Mouse (Mus musculus): Measurements from ENCODE around the gene Pcdh7.

The Pcdh7 gene

DNA sequence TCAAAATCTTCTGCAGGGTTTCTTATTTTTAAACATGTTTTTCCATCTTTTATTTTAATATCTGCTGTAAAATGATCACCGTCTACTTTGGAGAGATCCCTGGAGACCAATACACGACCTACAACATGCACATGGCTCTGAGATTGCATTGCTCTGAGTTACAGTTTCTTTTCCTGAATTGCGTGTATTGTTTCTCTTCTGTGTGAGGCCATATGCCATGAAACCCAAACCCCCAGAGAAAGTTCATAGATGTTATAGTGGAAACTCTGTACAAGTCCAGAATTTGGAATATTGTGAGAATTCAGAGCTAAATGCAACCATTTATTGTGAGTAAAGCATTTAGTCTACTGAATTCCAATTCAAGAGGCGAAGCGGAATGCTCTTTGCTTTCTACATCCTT is 203.4 kb downstream of the Pcdh7 start:
- no peak for DNase-seq (ENCODE audit: low spot score)

DNA sequence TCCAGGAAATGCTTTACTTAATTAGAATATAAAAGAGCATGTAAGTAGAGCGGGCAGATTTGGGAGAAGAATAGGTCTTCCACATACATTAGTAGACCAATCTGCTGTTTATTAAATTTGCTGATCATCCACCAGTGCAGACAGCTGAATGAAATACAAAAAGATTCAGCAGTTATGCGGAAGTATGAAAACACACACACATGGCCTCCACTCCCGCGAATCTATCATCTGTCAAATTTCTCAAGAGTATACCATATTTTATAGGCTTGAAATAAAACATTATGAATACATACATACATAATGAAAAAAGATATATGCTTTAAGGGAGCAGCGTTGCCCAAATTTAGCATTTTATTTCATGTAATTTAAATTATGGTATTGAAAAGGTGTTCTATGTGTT is 213.6 kb downstream of the Pcdh7 start:
- DNase-seq (ENCODE audit: low spot score): no peak

DNA sequence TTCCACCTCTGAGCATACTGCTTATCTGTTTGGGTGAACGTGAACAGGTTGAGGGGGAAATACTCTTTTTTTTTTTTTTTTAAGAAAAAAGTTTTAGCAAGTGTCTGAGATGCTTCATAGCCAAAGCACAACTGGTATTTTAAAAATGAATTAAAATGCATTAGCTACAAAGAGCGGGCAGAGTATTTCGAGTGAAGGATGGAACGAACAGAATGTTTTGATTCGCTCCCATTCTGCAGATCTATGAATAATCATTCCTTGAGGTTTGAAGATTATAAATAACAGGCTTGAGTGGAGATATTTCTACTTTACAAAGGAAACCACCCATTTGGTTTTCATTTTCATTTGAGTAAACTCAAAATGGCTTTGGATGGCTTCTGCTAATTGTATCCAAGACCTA is 214.0 kb downstream of the Pcdh7 start:
- DNase-seq (ENCODE audit: low spot score): no peak

- DNase-seq (ENCODE audit: low spot score): no peak
Observed at GRCm38 (mm10) chr5:57934666-57935065, 216.9 kb downstream of the Pcdh7 start.

- DNase-seq (ENCODE audit: low spot score): no peak
Observed at GRCm38 (mm10) chr5:57940457-57940856, 222.7 kb downstream of the Pcdh7 start.

GRCm38 (mm10) chr5:57943176-57943575 is 225.4 kb downstream of the Pcdh7 start:
- DNase-seq (ENCODE audit: low spot score): no peak

- DNase-seq (ENCODE audit: low spot score): no peak
Observed at GRCm38 (mm10) chr5:57943611-57944010, 225.8 kb downstream of the Pcdh7 start.

DNA sequence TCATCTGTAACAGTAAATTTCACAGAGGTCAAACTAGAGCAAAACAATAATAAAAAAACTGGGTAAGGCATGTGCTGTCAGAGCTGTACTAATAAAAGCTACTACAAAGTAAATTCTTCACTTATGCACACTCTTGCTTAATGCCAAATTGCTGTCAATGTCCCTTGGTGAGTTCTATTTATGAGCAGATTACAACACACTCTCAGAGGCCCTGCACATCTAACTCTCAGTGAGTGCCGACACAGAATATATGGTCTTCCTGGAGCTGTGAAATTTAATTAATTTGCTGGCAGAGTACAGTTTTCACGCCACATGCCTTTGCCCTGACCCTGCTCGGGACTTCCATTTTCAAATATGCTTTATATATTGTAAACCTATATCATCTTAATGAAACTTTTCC is 227.7 kb downstream of the Pcdh7 start:
- DNase-seq (ENCODE audit: low spot score): no peak

- no peak for DNase-seq (ENCODE audit: low spot score)
Observed at GRCm38 (mm10) chr5:57959317-57959716, 241.6 kb downstream of the Pcdh7 start.

GRCm38 (mm10) chr5:57963792-57964191 is 246.0 kb downstream of the Pcdh7 start:
- no peak for DNase-seq (ENCODE audit: low spot score)

DNA sequence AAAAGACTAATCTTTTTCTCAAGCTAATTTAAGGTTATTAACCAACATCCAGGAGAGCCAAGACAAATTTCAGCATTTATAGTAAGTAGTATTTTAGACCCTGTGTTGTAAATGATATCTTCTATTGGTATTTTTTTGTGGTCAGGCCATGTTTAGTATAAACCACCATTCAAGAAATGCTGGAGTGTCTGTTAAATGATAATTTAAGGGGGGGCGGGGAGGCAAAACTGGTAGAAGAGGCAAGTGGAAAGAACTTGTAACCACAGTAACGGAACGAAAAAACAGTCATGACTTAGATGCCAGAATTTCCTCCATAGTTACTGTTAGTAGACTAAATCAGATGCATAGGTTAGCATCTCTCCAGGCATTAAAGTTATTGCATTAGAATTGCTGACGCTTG is 246.4 kb downstream of the Pcdh7 start:
- no peak for DNase-seq (ENCODE audit: low spot score)

DNA sequence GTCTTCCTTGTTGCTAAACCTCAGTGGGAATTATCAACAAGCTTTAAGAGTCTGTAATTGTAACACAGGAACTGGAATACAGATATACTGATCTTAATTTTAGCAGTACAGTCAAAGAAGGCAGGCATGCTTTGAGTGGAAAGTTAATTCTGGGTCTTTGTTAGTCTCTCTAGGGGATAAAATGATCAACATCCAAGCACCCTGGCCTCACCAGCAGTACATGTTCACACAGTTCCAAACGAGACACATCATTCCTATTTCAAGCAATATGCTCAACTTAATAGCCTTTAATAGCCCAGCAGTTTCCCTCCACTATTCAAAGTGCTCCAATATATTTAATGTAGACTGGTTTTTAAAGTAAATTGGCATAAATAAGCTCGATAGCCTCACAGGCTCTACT is 275.8 kb downstream of the Pcdh7 start:
- DNase-seq (ENCODE audit: low spot score): no peak

GRCm38 (mm10) chr5:58021331-58021730 is 303.6 kb downstream of the Pcdh7 start:
- no peak for DNase-seq (ENCODE audit: low spot score)

GRCm38 (mm10) chr5:58025123-58025522 is 307.4 kb downstream of the Pcdh7 start:
- DNase-seq (ENCODE audit: low spot score): no peak

DNA sequence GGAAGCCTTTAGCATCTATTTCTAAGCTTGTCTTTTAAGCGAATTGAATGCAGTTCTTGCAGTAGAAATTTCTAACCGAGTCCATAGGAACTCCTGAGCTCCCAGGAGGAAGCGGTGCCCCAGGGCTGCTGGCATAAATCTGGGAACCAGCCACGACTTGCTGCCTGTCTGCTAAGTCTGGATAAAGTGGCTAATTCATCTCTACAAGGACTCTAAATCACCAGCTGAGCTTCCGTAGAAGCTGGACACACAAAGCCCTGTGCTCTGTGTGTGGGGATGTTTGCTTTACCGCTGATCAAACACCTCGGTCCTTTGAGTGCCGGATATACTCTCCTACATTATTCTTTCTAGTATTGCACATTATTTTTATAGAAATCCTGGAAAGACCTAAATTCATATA is 308.0 kb downstream of the Pcdh7 start:
- DNase-seq (ENCODE audit: low spot score): peak; percentile 13

- peak; percentile 41 for DNase-seq (ENCODE audit: low spot score)
Observed at GRCm38 (mm10) chr5:58039875-58040274, 322.1 kb downstream of the Pcdh7 start.

DNA sequence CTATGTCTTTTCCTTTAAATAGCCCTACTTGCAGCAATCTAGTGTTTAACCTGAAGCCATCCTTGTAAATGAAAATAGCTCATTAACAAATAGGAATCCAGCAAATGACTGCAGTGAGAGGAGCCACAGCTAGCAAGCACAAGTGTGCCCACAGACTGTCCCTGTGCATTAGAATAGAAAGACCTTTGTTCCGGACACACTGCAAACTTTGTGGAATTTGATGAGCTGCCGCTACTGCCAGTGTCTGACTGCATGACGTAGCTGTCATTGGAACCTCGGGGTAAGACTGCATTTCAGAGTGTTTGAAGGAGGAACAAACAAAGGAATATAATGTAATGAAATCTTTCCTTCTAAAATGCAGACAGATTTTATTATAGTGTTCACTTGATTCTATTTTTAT is 326.4 kb downstream of the Pcdh7 start:
- DNase-seq (ENCODE audit: low spot score): peak; percentile 52

DNA sequence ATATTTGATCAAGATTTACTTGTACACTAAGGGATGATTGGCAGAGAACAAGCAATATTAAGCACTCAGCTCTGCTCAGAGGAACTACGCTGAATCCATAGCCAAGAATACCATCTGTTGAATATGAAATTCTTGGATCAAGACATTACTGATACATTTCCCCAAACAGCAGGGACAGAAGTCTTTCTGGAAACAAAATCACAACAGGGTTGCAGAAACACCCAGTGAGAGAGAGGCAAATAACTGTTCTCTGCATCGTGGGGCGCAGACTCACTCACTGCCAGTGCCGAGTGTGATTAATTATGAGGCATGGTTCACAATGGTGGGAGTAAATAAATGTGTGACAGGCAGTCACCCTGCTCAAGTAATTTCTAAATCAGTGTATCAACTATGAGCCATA is 363.3 kb downstream of the Pcdh7 start:
- DNase-seq (ENCODE audit: low spot score): peak; percentile 3

DNA sequence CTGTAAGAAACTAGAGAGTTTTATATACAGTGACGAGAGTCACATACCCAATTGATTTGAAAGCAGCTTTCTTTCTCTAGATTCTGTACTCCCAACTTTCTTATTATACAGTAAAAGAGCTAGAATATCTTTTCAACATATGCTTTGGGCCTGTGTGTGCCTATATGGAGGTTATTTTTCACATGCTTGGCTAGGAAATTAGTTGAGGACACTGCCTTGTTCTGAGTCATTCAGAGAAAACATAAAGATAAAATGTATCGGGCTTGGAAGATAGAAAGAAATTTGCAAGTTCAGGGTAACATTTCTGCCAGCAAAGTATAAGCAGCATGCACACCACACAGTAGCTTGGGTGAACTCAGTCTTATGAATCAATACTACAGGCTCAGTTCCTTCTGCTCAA is 364.5 kb downstream of the Pcdh7 start:
- DNase-seq (ENCODE audit: low spot score): no peak

DNA sequence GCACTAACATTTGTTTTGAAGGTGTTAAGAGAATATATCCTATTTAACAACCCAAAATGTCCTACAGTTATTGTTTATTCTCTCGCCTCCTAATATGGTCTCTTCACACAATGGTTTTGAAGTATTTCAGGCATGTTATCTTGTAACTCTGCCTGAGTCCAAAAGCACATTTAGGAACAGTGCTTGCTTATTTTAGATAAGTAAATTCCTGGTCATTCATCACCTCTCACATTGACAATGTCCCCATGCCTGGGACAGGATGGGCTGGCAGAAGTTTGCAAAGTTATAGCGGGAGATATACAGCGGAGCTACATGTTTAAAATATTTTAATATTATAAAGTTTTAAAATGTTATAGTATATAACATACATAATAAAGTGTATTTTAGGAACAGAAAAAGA is 365.3 kb downstream of the Pcdh7 start:
- DNase-seq (ENCODE audit: low spot score): no peak

DNA sequence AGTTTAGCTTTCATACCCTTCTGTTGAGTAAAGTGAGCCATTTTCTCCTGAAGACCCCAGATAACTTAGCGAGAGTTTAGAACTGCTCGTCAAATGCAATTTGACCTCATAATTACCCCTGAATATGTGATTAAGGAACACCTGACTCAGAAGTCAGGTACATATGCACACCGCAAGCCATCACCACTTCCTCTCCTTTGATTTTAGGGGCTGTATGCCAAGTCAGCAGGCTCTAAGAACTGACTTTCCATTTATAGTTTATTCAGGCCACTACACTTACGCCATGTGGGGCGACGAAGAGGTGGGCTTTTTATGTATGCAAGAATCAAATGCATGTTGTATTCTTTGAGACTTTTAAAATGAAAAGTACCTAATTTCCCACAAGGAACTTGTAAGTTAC is 366.2 kb downstream of the Pcdh7 start:
- no peak for DNase-seq (ENCODE audit: low spot score)

GRCm38 (mm10) chr5:58108665-58109364 is 391.0 kb downstream of the Pcdh7 start:
- DNase-seq (ENCODE audit: low spot score): no peak

GRCm38 (mm10) chr5:58116096-58116495 is 398.3 kb downstream of the Pcdh7 start:
- DNase-seq (ENCODE audit: low spot score): peak; percentile 62

DNA sequence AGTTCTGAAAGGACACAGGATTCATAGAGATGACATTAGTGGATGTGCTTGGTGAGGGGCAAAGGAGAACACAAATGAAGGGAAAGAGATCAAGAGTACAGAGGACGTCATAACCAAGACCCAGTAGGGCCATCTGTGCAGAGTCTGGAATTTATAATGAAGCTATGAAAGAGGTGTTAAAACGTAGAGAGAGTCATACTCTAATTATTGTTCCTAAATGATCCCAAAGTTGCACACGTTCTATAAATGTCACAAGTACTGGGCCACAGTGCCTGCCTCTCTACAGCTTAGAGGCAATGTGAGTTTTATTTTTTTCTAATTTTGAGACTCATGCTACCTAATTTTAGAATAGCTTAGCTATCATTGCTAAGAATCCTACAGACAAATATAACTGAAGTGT is 400.1 kb downstream of the Pcdh7 start:
- DNase-seq (ENCODE audit: low spot score): no peak

All from retina, embryonic 14.5 days (tissue).